Mouse (Mus musculus) cortical plate, adult 2 months (tissue): ENCODE results near the gene Ikbip.

Experiments used
- CTCF ChIP-seq: fragments of 200-500 bp; IDR thresholded peaks from 2 replicates; pipeline ENCODE4 v1.5.1; 2011; ENCODE audit warnings: mild to moderate bottlenecking, control low read depth, low read length; ENCODE audit not compliant: insufficient read depth; ENCODE audit errors: extremely low read depth
- POLR2A ChIP-seq: fragments of 200-500 bp; IDR thresholded peaks from 2 replicates; pipeline ENCODE4 v1.6.1; 2011; ENCODE audit warnings: mild to moderate bottlenecking, low read length, control low read depth; ENCODE audit not compliant: insufficient read depth; ENCODE audit errors: extremely low read depth

- no peak for TF ChIP-seq CTCF
- no peak for TF ChIP-seq POLR2A
These were observed 33.0 kb upstream of the Ikbip start for GRCm38 (mm10) chr10:91049696-91050095.
